Mouse (Mus musculus) bone marrow, adult 2 months (tissue): ENCODE data around the gene Exosc10. TPM values are rescaled to one million over a fixed set of nuclear protein-coding genes. Genes with fewer than 3 reads are reported as not detected.

Experiments
- H3K27ac ChIP-seq: fragments of 200-500 bp; 2 replicates; pipeline ENCODE4 v1.5.1; 2012; ENCODE audit warnings: low read depth, mild to moderate bottlenecking, control low read depth, inconsistent platforms, low read length; ENCODE audit not compliant: control insufficient read depth, poor library complexity, insufficient read depth
- H3K4me1 ChIP-seq: fragments of 200-500 bp; 2 replicates; pipeline ENCODE4 v1.6.1; 2011; ENCODE audit warnings: low read length; ENCODE audit not compliant: control insufficient read depth, insufficient read depth
- H3K4me3 ChIP-seq: fragments of 200-500 bp; replicated peaks from 2 replicates; pipeline ENCODE3; 2011; ENCODE audit warnings: mild to moderate bottlenecking, low read depth, low read length, control low read depth; ENCODE audit not compliant: control insufficient read depth
- CTCF ChIP-seq: fragments of 200-500 bp; IDR thresholded peaks from 2 replicates; pipeline ENCODE4 v1.5.1; 2011; ENCODE audit warnings: low read length, control low read depth; ENCODE audit not compliant: control insufficient read depth, insufficient read depth
- POLR2A ChIP-seq: fragments of 200-500 bp; IDR thresholded peaks from 2 replicates; pipeline ENCODE4 v1.6.1; 2011; ENCODE audit warnings: low read depth, mild to moderate bottlenecking, control low read depth, low read length, borderline replicate concordance; ENCODE audit not compliant: control insufficient read depth
- WGBS: fragments of 180-500 bp; shearing (Covaris S2); methylation state at CpG from one replicate; pipeline ENCODE4 v1.1.7; 2018; 5-methylcytosine and 5-hydroxymethylcytosine counted together
- polyA plus RNA-seq: library from polyadenylated mRNA; stranded (reverse); fragments of >200 nt; gene quantifications from 2 replicates; pipeline ENCODE4 v1.2.4, GENCODE M21; 2011; ENCODE audit warnings: low replicate concordance; ENCODE audit not compliant: missing spikeins, insufficient read depth, insufficient read length

Exosc10 gene
- polyA plus RNA-seq: 16.5 and 32.1 TPM in 2 replicates

DNA sequence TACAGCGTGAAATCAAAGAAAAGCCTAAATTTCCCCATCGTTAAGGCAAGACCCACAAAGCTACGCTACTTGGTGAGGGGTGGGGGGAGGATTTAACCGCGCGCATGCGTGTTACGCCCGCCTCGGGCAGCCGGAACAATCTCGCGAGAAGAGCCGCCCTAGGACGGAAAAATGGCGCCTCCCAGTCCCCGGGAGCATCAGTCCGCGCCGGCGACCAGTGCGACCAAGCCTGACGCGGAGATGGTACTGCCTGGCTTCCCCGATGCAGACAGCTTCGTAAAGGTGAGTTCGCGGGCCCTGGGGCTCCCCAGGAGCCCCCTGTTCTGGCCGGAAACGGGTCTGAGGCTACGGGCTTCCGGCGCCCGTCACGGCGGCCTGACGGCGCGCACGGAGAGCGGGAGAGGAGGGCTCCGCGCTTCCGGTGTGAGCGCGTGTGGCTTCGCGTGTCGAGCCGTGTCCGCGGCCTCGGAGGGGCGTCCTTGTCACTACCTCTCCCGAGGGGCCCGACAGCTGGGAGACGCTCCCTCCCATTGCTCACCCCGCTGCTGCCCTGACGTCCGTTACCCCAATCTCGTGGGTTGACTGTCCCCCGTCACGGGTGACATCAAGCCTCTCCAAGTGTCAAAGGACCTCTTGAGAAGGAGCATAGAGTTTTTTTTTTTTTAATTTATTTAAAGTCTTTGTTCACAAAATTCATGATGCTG, at the start of gene Exosc10:
Exosc10 (plus strand) TSS at position 133 of the 704 bp plus-strand sequence.
- Histone ChIP-seq H3K27ac (peak within 1 kb of the TSS; percentile 88), H3K4me1 (no peaks in the 10 kb centered on the region), H3K4me3 (peak within 1 kb of the TSS; percentile 81)
- peak; percentile 73; the same call in 1 of the 2 replicates for TF ChIP-seq POLR2A
- no peak for TF ChIP-seq CTCF
- WGBS: under 1% methylated on average over 63 of the region's 63 CpGs

- Histone ChIP-seq H3K4me3 (no peak overlapping the region), H3K27ac (no peak overlapping the region), H3K4me1 (no peaks in the 10 kb centered on the region; the same call in 1 of the 2 replicates)
- WGBS: 24% methylated on average over 8 of the region's 8 CpGs
- TF ChIP-seq POLR2A (no peak), CTCF (no peak)
Measured at GRCm38 (mm10) chr4:148509450-148510084, 48.7 kb upstream of the Exosc10 start.

DNA sequence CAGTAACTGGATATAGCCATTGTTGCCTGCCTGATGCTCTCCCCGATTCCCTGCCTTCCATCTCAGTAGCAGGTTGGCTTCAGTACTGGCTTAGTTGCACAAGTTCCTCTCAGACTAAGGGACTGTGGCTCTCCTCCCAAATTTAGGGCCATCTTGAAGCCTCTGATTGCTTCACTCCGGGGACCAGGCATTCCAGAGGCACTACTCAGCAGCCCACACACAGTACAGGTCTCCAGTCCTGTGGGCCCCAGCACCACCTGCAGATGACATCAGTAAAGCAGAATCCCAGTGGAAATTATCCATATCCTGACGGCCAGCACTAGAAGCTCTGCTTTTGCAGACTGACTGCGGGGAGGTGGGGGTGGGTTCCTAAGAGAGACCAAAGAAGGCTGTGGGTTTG, 47.5 kb upstream of the Exosc10 start:
- TF ChIP-seq CTCF (no peak), POLR2A (no peak)
- Histone ChIP-seq H3K27ac (no peak overlapping the region), H3K4me1 (no peaks in the 10 kb centered on the region; the same call in 1 of the 2 replicates), H3K4me3 (no peak overlapping the region)
- 61% methylated on average over 4 of the region's 4 CpGs for WGBS

- TF ChIP-seq CTCF: no peak
- no peak for TF ChIP-seq POLR2A
- 90% methylated on average over 4 of the region's 4 CpGs for WGBS
Measured at GRCm38 (mm10) chr4:148511334-148511733, 46.9 kb upstream of the Exosc10 start.

GRCm38 (mm10) chr4:148513021-148513559, 45.1 kb upstream of the Exosc10 start:
- no peak for TF ChIP-seq POLR2A
- no peak for TF ChIP-seq CTCF
- Histone ChIP-seq H3K4me1 (no peaks in the 10 kb centered on the region; the same call in 1 of the 2 replicates), H3K27ac (no peak overlapping the region), H3K4me3 (no peak overlapping the region)
- 85% methylated on average over 6 of the region's 6 CpGs for WGBS

More at GRCm38 (mm10) chr4:148511334-148511733, 46.9 kb upstream of the Exosc10 start:
- no peaks in the 10 kb centered on the region; the same call in 1 of the 2 replicates for H3K4me1 ChIP-seq
- H3K4me3 ChIP-seq: no peak overlapping the region
- H3K27ac ChIP-seq: no peak overlapping the region

GRCm38 (mm10) chr4:148515313-148515712, 42.9 kb upstream of the Exosc10 start:
- WGBS: 84% methylated on average over 2 of the region's 2 CpGs
- no peak overlapping the region for H3K4me3 ChIP-seq
- H3K4me1 ChIP-seq: no peaks in the 10 kb centered on the region
- H3K27ac ChIP-seq: no peak overlapping the region
- TF ChIP-seq CTCF: no peak
- TF ChIP-seq POLR2A: no peak

DNA sequence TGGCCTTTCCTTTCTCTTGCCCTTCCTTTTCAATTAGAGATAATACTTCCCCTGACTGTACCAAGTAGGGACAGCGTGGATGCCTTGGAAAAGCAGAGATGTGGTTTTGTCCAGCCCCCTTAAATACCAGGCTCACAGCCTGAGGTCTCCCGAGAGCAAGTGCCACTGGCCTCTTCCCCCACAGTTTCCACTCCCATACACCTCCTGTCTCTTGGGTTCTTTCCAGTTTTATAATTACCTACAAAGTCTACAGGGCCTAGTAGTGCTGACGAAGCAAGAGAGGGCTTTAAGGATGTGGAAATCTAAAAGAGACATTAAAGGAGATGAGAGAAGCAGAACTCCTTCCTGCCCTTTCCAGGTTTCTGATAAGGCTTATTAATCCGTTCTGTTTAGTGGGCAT, 40.4 kb upstream of the Exosc10 start:
- 82% methylated on average over 4 of the region's 4 CpGs for WGBS
- H3K27ac ChIP-seq: no peak overlapping the region
- TF ChIP-seq POLR2A: no peak
- TF ChIP-seq CTCF: no peak
- no peaks in the 10 kb centered on the region for H3K4me1 ChIP-seq
- H3K4me3 ChIP-seq: no peak overlapping the region

DNA sequence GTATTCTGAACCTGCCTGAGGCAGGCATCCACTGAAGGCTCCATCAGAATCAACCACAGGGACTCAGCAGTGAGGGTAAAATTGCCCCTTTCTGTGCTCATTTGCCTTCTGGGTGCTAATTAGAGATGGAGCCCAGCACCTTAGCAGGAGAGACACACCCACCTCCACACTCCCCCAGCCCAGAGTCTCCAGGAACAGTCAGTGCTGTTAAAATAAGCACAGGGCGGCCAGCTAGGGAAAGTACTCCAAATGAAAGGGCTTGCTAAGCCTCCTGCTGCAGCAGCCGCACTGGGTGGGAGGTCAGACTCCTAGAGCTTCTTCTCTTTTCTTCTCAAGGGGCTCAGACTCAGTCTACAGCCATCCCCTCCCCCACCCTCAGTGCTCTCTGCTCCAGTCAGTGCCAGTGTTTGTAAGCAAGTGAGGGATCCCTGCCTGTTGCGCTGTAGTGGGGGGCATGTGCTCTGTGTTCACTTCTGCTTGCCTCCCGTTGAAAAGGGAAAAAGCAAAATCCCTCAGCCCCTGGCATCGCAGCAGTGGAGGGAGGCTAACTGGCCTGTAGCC, 39.9 kb upstream of the Exosc10 start:
- Histone ChIP-seq H3K4me3 (no peak overlapping the region), H3K27ac (no peak overlapping the region), H3K4me1 (no peaks in the 10 kb centered on the region)
- TF ChIP-seq CTCF: no peak
- TF ChIP-seq POLR2A: no peak
- WGBS: 89% methylated on average over 5 of the region's 5 CpGs
